Mouse (Mus musculus) adrenal gland, postnatal 0 days (tissue): ENCODE data around the gene 1700012B07Rik. TPM values are rescaled to one million over a fixed set of nuclear protein-coding genes. Genes with fewer than 3 reads are reported as not detected.

ENCODE experiments used
- polyA plus RNA-seq: library from polyadenylated mRNA; unstranded; fragments of >200 nt; fragmentation: Nextera tagmentation; extraction: Ambion mirVana; gene quantifications from 2 replicates; pipeline ENCODE4 v1.2.1, GENCODE M21; 2015

Gene 1700012B07Rik
- 0.19 TPM in 1 of 2 replicates, not detected in the other for polyA plus RNA-seq

DNA sequence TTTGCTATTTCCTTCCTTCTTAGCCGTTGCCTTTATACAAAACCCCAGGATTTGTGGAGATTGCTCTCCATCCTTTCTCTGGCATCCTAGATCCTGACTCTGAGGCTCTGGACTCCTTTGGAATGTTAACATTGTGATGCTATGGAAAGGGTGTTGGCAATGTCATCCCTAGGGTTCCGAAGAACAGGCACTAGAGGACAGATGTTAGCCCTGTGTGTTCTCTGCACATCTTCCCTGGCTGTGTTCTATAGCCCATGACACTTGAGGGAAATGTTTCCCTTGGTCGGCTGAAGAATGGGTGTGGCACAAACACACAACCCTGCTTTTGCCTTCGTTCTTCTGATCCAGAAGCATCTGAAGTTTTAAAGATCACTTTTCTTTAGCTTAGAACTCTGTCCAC is at the start of gene 1700012B07Rik:
Gene 1700012B07Rik (minus strand): TSS at position 101 of the 400 bp plus-strand sequence.

Other genes with a start within 250 kb of the 1700012B07Rik start
- 33.7 and 46.3 TPM in 2 replicates for gene Wipi1, start 216.1 kb downstream of the 1700012B07Rik start, polyA plus RNA-seq
- gene Prkar1a, start 178.6 kb downstream of the 1700012B07Rik start, polyA plus RNA-seq, result 281 and 411 TPM in 2 replicates
- gene Fam20a, start 105.8 kb downstream of the 1700012B07Rik start, polyA plus RNA-seq, result 9.3 and 13.0 TPM in 2 replicates
- 2.0 and 3.4 TPM in 2 replicates for gene Abca8b, start 167.8 kb upstream of the 1700012B07Rik start, polyA plus RNA-seq